Mouse (Mus musculus) heart, adult 2 months (tissue): ENCODE data around the gene Rhcg.
A peak's percentile ranks its signal among the peaks of the same experiment; 100 is the strongest.

Source experiments
- CTCF ChIP-seq: fragments of 200-600 bp; IDR thresholded peaks from 2 replicates; pipeline ENCODE4 v1.8.1; 2022; ENCODE audit warnings: antibody characterized with exemption, mild to moderate bottlenecking, moderate library complexity
- EP300 ChIP-seq: fragments of 200-500 bp; IDR thresholded peaks from 2 replicates; pipeline ENCODE4 v1.6.1; 2011; ENCODE audit warnings: low read depth, low read length, control low read depth; ENCODE audit not compliant: insufficient read depth
- POLR2A ChIP-seq: fragments of 200-500 bp; IDR thresholded peaks from 2 replicates; pipeline ENCODE4 v1.6.1; 2011; ENCODE audit warnings: mild to moderate bottlenecking, low read depth, low read length, control low read depth; ENCODE audit not compliant: insufficient read depth

- TF ChIP-seq POLR2A (no peak), CTCF (peak; percentile 42), EP300 (no peak)
Observed at GRCm38 (mm10) chr7:79563675-79564074, 53.8 kb downstream of the Rhcg start.
